Mouse (Mus musculus) lung, embryonic 15.5 days (tissue): ENCODE measurements around the gene Pcif1. TPM values are rescaled to one million over a fixed set of nuclear protein-coding genes. Genes with fewer than 3 reads are reported as not detected.
A peak's percentile ranks its signal among the peaks of the same experiment; 100 is the strongest.

Experiments used
- ATAC-seq: fragments of 200-750 bp; cut with Nextera tagmentation; 2 replicates; pipeline ENCODE4 v1.8.0; 2017; ENCODE audit warnings: moderate number of reproducible peaks, borderline replicate concordance; ENCODE audit not compliant: low FRiP score, low TSS enrichment; ENCODE audit errors: extremely low read depth
- H3K27ac ChIP-seq: fragments of 300-500 bp; sonication (generic); 2 replicates; pipeline ENCODE4 v1.5.1; 2015; ENCODE audit warnings: moderate library complexity, mild to moderate bottlenecking, inconsistent platforms
- H3K27me3 ChIP-seq: fragments of 300-500 bp; sonication (generic); 2 replicates; pipeline ENCODE4 v1.6.1; 2015; ENCODE audit warnings: inconsistent platforms
- H3K36me3 ChIP-seq: fragments of 300-500 bp; sonication (generic); 2 replicates; pipeline ENCODE4 v1.6.1; 2015; ENCODE audit warnings: inconsistent platforms
- H3K4me1 ChIP-seq: fragments of 300-500 bp; sonication (generic); 2 replicates; pipeline ENCODE4 v1.6.1; 2015; ENCODE audit warnings: inconsistent platforms
- H3K4me2 ChIP-seq: fragments of 300-500 bp; sonication (generic); 2 replicates; pipeline ENCODE4 v1.6.1; 2015; ENCODE audit warnings: inconsistent platforms, mild to moderate bottlenecking, moderate library complexity
- H3K4me3 ChIP-seq: fragments of 300-500 bp; sonication (generic); 2 replicates; pipeline ENCODE4 v1.5.1; 2015; ENCODE audit warnings: mild to moderate bottlenecking, inconsistent platforms
- H3K9ac ChIP-seq: fragments of 300-500 bp; sonication (generic); 2 replicates; pipeline ENCODE4 v1.6.1; 2015; ENCODE audit warnings: inconsistent platforms
- H3K9me3 ChIP-seq: fragments of 300-500 bp; sonication (generic); 2 replicates; pipeline ENCODE4 v1.6.1; 2016; ENCODE audit warnings: inconsistent platforms
- WGBS: fragments of 180-500 bp; shearing (Covaris S2); methylation state at CpG from one replicate; pipeline ENCODE4 v1.1.7; 2015; 5-methylcytosine and 5-hydroxymethylcytosine counted together
- polyA plus RNA-seq: library from polyadenylated mRNA; unstranded; fragments of >200 nt; fragmentation: Nextera tagmentation; extraction: Ambion mirVana; gene quantifications from 2 replicates; pipeline ENCODE4 v1.2.1, GENCODE M21; 2015

Gene Pcif1
- polyA plus RNA-seq, 1 experiment from 2014 or later: 74.4 TPM

DNA sequence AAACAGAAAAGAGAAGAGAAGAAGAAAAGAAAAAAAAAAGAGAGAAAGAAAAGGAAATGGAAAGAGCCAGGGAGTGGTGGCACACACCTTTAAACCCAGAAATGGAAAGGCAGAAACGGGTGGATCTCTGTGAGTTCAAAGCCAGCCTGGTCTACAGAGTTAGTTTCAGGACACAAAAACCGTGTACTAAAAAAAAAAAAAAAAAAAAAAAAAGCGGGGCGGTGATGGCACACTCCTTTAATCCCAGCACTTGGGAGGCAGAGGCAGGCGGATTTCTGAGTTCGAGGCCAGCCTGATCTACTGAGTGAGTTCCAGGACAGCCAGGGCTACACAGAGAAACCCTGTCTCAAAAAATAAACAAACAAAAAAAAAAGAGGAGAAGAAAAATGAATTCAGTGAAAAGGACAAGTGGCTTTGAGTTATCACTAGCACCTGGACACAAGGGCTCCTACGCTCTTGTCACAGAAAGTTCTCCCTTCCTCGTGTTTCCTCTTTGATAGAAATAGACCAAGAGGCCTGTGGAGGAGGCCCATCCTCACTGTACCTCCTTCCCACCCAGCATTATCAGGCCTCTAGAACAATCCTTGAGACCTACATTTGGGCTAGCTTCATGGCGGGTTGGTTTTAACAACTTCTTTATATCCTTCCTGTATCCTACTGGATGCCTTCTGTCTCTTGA is 33.8 kb downstream of the Pcif1 start:
- H3K4me1 ChIP-seq: peaks cover 23% of the 10 kb centered on the region
- no peak for ATAC-seq
- no peak overlapping the region for H3K9ac ChIP-seq
- H3K4me3 ChIP-seq: peak overlapping the region; percentile 88
- peak overlapping the region; percentile 99 for H3K27ac ChIP-seq
- H3K9me3 ChIP-seq: no peaks in the 10 kb centered on the region
- H3K27me3 ChIP-seq: no peaks in the 10 kb centered on the region
- 90% methylated on average over 9 of the region's 9 CpGs for WGBS
- peaks cover 14% of the 10 kb centered on the region for H3K36me3 ChIP-seq
- peak overlapping the region; percentile 71 for H3K4me2 ChIP-seq

DNA sequence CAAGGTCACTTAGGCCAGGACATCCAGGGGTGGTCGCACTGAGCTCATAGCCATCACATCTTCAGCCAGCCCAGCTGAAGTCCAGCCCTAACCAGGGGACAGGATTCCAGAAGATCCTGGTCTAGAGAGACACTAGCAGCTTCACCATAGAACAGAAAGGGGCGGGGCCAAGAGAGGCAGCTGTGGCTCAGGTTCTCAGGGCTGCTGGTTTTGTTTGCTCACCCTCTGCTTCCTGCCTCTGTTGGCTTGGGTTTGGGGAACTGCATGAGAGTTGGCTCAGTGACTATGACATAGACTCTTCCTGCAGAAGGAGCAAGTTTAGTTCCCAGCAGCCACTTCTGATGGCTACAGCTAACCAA is 34.3 kb downstream of the Pcif1 start:
- Histone ChIP-seq H3K4me2 (no peak overlapping the region), H3K4me3 (no peak overlapping the region), H3K36me3 (peaks cover 9% of the 10 kb centered on the region), H3K4me1 (peaks cover 23% of the 10 kb centered on the region), H3K9me3 (no peaks in the 10 kb centered on the region), H3K27ac (0 out of 2 replicates have a peak overlapping the region, but pooled peaks have one; percentile 8), H3K27me3 (no peaks in the 10 kb centered on the region), H3K9ac (no peak overlapping the region)
- WGBS: 69% methylated on average over 2 of the region's 2 CpGs
- ATAC-seq: no peak

DNA sequence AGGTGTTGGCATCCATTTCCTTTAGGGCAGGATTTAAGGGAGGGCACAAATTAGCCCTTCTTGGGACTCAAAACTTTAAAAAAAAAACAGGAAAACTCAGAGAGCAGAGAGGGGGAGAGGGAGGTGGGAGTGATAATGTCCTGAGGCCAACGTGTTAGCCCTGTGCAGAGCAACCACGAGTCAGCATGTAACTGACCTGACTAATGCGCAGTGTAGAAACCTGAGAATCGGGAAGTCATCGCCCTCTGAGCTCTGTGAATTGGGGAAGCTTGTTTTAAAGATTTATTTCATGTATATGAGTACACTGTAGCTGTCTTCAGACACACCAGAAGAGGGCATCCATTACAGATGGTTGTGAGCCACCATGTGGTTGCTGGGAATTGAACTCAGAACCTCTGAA is 37.7 kb downstream of the Pcif1 start:
- H3K27me3 ChIP-seq: no peaks in the 10 kb centered on the region
- H3K27ac ChIP-seq: no peak overlapping the region
- no peak overlapping the region for H3K4me2 ChIP-seq
- 68% methylated on average over 5 of the region's 5 CpGs for WGBS
- no peaks in the 10 kb centered on the region for H3K9me3 ChIP-seq
- no peak for ATAC-seq
- H3K4me1 ChIP-seq: peaks cover 12% of the 10 kb centered on the region; the same call in 1 of the 2 replicates
- H3K4me3 ChIP-seq: no peak overlapping the region
- H3K9ac ChIP-seq: no peak overlapping the region
- peaks cover 7% of the 10 kb centered on the region; the same call in 1 of the 2 replicates for H3K36me3 ChIP-seq

DNA sequence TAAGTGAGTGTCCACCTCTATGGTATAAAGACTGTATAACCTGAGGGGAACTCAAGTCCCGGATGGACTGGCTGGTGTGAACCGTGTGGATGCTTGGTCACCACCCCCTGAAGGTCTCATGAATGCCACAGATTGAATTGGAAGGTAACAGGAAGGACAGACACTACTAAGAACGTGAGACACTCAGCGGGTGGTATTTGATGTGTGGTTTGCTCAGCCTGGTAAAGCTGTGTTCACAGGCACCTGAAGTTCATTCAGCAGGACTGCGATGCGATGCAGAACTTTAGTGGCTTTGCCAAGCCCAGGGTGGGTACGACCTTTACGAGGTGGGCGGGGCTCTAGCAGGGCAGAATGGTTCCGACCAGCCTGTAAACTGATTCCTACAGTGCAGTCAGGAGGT is 38.3 kb downstream of the Pcif1 start:
- Histone ChIP-seq H3K36me3 (peaks cover 7% of the 10 kb centered on the region; the same call in 1 of the 2 replicates), H3K4me2 (no peak overlapping the region), H3K9ac (no peak overlapping the region), H3K9me3 (no peaks in the 10 kb centered on the region), H3K4me3 (no peak overlapping the region), H3K4me1 (peaks cover 9% of the 10 kb centered on the region; the same call in 1 of the 2 replicates), H3K27me3 (no peaks in the 10 kb centered on the region), H3K27ac (no peak overlapping the region)
- 61% methylated on average over 10 of the region's 10 CpGs for WGBS
- no peak for ATAC-seq

DNA sequence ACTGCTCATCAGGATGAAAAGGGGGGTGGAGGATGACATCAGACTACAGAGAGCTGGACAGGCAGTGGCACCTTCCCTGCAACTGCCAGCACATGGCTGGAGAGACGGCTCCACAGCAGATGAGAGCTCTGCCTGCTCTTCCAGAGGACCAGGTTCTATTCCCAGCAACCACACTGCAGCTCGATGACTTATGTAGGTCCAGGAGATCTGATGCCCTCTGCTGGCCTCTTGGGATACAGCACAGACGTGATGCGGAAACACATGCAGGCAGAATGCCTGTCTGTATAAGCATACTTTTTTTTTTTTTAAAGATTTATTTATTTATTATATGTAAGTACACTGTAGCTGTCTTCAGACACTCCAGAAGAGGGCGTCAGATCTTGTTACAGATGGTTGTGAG is 39.2 kb downstream of the Pcif1 start:
- H3K27ac ChIP-seq: no peak overlapping the region
- H3K27me3 ChIP-seq: no peaks in the 10 kb centered on the region
- no peak overlapping the region for H3K4me3 ChIP-seq
- H3K36me3 ChIP-seq: peaks cover 7% of the 10 kb centered on the region; the same call in 1 of the 2 replicates
- H3K9ac ChIP-seq: no peak overlapping the region
- WGBS: 72% methylated on average over 4 of the region's 5 CpGs
- H3K4me2 ChIP-seq: no peak overlapping the region
- no peaks in the 10 kb centered on the region for H3K9me3 ChIP-seq
- peaks cover 4% of the 10 kb centered on the region; the same call in 1 of the 2 replicates for H3K4me1 ChIP-seq
- no peak for ATAC-seq

DNA sequence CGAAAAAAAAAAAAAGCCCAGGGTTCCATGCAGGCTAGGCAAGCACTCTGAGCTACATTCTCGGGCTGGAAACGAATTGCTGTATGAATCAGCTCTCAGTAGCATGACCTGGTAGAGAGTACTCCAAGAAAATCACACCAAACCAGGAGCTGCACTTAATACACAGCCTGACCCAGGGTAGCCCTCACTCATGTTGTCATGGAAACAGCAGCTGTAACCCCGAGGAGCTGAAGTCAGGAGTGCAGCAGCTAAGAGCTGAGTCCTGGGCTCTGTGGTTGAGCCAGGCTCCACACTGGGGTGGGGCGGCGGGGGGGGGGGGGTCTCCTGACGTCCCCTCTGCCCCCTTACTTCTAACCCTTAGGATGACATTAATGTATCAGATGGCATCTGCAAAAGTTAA is 42.9 kb downstream of the Pcif1 start:
- no peak overlapping the region for H3K27ac ChIP-seq

DNA sequence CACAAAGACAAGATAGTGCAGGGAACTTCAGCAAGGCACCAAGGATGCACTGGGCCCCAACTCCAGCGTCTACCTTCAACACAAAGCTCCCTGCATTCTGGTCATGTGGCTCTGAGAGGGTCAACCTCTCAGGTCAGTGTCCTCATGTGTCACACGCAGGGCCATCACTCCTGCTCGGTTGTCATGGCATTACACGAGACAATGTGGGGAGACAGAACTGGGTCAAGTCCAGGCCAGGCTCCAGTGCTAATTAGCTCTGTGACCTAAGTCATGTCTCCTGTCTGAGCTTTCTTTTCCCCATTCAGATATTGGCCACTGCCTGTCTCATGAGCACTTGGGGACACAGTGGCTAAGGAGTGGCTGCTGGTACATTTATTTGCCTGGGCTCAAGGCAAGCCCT is 44.2 kb downstream of the Pcif1 start:
- WGBS: 53% methylated on average over 4 of the region's 4 CpGs
- no peak overlapping the region for H3K27ac ChIP-seq
- H3K4me1 ChIP-seq: no peaks in the 10 kb centered on the region
- peaks cover 7% of the 10 kb centered on the region; the same call in 1 of the 2 replicates for H3K36me3 ChIP-seq
- no peak for ATAC-seq
- no peak overlapping the region for H3K4me2 ChIP-seq
- H3K9me3 ChIP-seq: no peaks in the 10 kb centered on the region
- H3K4me3 ChIP-seq: no peak overlapping the region
- peaks cover 4% of the 10 kb centered on the region; the same call in 1 of the 2 replicates for H3K27me3 ChIP-seq
- H3K9ac ChIP-seq: no peak overlapping the region

More for the DNA sequence above, 42.9 kb downstream of the Pcif1 start:
- Histone ChIP-seq H3K36me3 (peaks cover 7% of the 10 kb centered on the region; the same call in 1 of the 2 replicates), H3K9ac (no peak overlapping the region), H3K27me3 (peaks cover 4% of the 10 kb centered on the region; the same call in 1 of the 2 replicates), H3K9me3 (no peaks in the 10 kb centered on the region), H3K4me2 (no peak overlapping the region), H3K4me1 (no peaks in the 10 kb centered on the region), H3K4me3 (no peak overlapping the region)
- WGBS: 53% methylated on average over 7 of the region's 7 CpGs
- no peak for ATAC-seq

DNA sequence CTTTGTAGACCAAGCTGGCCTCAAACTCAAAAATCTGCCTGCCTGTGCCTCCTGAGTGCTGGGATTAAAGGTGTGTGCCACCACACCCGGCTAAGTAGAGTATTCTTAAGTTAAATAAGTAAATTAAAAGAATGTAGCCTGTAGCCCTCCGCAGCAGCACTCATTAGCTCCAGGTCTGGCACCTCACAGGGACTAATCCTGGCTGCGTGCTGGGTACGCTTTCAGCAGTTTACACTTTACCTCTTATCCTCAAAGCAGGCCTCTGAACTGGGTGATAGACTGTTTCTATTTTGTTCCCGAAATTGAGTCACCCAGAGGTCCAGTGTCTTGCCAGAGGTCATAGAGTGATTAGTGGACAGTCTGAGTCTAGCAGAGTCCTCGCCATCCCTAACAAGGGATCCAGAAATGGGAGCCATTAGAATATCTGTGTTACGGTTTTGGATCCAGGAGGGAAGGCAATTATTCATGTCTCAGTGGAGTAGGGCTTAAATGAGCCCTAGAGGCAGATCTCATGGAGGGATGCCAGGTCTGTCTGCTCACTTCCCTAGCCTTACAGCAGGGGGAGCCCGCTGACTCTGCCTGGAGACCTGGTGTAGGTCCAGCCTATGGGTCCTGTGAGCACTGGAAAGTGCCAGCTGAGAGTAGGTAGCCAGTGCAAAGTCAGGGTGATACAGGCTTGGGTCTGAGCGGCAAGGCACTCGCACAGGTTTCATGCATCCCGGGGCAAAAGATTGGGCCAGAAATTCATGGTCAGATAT is 45.2 kb downstream of the Pcif1 start:
- H3K9me3 ChIP-seq: no peaks in the 10 kb centered on the region
- no peaks in the 10 kb centered on the region for H3K4me1 ChIP-seq
- peaks cover 4% of the 10 kb centered on the region; the same call in 1 of the 2 replicates for H3K27me3 ChIP-seq
- peaks cover 5% of the 10 kb centered on the region; the same call in 1 of the 2 replicates for H3K36me3 ChIP-seq
- no peak overlapping the region for H3K9ac ChIP-seq
- no peak overlapping the region for H3K27ac ChIP-seq
- H3K4me2 ChIP-seq: no peak overlapping the region
- 31% methylated on average over 11 of the region's 11 CpGs for WGBS
- ATAC-seq: 0 out of 2 replicates have a peak, but pooled peaks have one; percentile 20
- no peak overlapping the region for H3K4me3 ChIP-seq

DNA sequence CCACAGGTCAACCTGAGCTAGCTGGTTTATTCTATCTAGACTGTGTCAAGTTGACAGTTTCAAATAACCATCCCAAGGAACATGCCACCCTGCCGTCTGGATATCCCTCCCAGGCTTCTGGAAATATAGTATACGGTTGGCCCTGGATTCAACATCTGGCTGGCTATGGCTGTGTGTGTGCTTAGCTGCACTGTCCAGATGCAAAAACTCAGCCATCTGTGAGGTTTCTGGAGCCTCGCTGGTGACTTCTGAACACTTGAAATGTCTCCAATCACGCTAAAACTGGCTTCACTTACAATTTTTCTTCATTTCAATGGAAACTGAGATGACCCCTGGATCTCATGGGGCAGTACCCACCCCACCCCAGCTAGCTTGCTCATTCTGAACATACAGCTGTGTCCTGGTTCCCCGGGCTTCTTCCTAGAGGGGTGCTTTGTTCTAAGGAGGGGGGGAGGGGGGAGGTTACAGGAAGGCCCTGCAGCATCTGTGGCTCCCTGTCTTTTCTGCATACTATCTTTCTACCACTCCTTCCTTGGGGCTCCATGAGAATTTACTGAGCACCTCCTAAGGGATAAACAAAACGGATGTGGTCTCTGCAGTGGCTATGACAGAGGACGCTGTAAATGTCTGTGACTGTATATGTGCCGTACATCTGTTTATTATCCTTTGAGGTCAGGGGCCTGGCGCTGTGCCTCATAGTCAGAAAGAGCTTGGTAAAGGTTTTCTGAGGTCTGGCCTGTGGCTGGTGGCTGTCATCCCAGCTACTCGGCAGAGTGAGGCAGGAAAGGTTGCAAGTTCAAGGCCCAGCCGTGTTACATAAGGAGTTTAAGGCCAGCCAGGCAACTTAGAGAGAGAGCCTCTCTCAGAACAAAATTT is 51.8 kb downstream of the Pcif1 start:
- no peak overlapping the region for H3K4me3 ChIP-seq
- no peaks in the 10 kb centered on the region for H3K4me1 ChIP-seq
- H3K9ac ChIP-seq: no peak overlapping the region
- no peaks in the 10 kb centered on the region for H3K9me3 ChIP-seq
- no peak overlapping the region for H3K4me2 ChIP-seq
- H3K36me3 ChIP-seq: no peaks in the 10 kb centered on the region
- H3K27ac ChIP-seq: no peak overlapping the region
- ATAC-seq: peak; percentile 32; the same call in 1 of the 2 replicates
- peaks cover 25% of the 10 kb centered on the region for H3K27me3 ChIP-seq
- WGBS: 30% methylated on average over 11 of the region's 11 CpGs

DNA sequence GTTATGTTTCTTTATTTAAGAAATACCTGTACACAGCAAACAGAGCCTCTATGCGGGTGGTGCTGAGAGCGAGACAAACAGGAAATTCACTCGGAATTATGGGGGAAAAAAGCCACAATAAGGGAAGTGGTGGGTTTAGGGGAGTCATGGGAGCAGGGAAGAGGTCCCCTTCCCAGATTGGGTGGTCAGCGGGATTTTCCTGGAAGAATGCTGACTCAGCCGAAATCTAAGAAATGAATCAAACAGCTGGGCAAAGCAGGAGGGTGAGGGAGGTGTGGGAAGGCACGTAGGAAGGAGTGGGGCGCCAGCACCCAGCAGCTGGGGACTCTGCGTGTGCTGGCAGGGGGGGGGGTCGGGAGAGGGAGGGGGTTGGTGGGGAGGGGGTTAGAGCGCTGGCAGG is 54.4 kb downstream of the Pcif1 start:
- Histone ChIP-seq H3K4me2 (no peak overlapping the region), H3K4me1 (peaks cover 4% of the 10 kb centered on the region; the same call in 1 of the 2 replicates), H3K36me3 (no peaks in the 10 kb centered on the region), H3K27ac (no peak overlapping the region), H3K9me3 (no peaks in the 10 kb centered on the region), H3K27me3 (peaks cover 41% of the 10 kb centered on the region), H3K4me3 (no peak overlapping the region), H3K9ac (no peak overlapping the region)
- no peak for ATAC-seq
- WGBS: 29% methylated on average over 10 of the region's 10 CpGs

DNA sequence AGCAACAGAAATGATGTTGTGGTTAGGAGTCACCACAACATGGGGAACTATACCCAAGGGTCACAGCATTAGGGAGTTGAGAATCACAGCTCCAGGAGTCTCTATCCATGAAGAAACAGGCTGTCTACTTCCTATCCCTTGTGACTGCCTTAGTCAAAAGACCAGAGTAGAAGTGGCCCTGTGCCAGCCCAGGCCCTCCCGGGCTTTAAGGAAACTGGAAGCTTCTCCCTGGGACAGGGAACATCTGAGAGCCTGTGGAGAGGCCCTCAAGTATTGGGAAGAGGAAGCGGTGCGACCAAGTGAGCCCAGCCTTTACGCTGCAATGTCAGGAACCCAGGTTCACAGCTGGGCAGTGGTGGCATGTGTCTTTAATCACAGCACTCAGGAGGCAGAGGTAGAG is 56.9 kb downstream of the Pcif1 start:
- H3K4me3 ChIP-seq: no peak overlapping the region
- WGBS: 54% methylated on average over 4 of the region's 4 CpGs
- H3K36me3 ChIP-seq: no peaks in the 10 kb centered on the region
- H3K9ac ChIP-seq: no peak overlapping the region
- ATAC-seq: no peak
- no peaks in the 10 kb centered on the region for H3K9me3 ChIP-seq
- H3K27me3 ChIP-seq: peaks cover 66% of the 10 kb centered on the region
- H3K4me1 ChIP-seq: peaks cover 12% of the 10 kb centered on the region; the same call in 1 of the 2 replicates
- H3K27ac ChIP-seq: no peak overlapping the region
- no peak overlapping the region for H3K4me2 ChIP-seq
